Mouse (Mus musculus) frontal cortex, adult (tissue): Measurements from ENCODE around the gene Mcm8.
A peak's percentile ranks its signal among the peaks of the same experiment; 100 is the strongest.

Experiments
- ATAC-seq: cut with Nextera tagmentation; 2 replicates; pipeline ENCODE4 v1.9.2; 2017; ENCODE audit warnings: mild to moderate bottlenecking, moderate library complexity, mixed read lengths; ENCODE audit not compliant: low TSS enrichment

The Mcm8 gene

GRCm38 (mm10) chr2:132815608-132816314 lies at the start of gene Mcm8, which contains the start of gene Trmt6:
Gene Mcm8 (plus strand): TSS chr2:132816141.
Gene Trmt6 (minus strand): TSS chr2:132816055.
- peak; percentile 100 for ATAC-seq

- no peak for ATAC-seq
Measured at GRCm38 (mm10) chr2:132770822-132771221, 45.1 kb upstream of the Mcm8 start.

- ATAC-seq = no peak; the same call in 1 of the 2 replicates
Measured at GRCm38 (mm10) chr2:132780978-132781377, 35.0 kb upstream of the Mcm8 start, which contains the start of gene Chgb. Gene Chgb (plus strand): TSS chr2:132781278.

GRCm38 (mm10) chr2:132781439-132782068 lies 34.4 kb upstream of the Mcm8 start:
- ATAC-seq = peak; percentile 86

- ATAC-seq = no peak
Measured at GRCm38 (mm10) chr2:132784039-132784438, 31.9 kb upstream of the Mcm8 start.

- ATAC-seq = no peak
Measured at GRCm38 (mm10) chr2:132793441-132794203, 22.3 kb upstream of the Mcm8 start.

- ATAC-seq = no peak
Measured at GRCm38 (mm10) chr2:132794204-132794586, 21.7 kb upstream of the Mcm8 start.

GRCm38 (mm10) chr2:132802976-132803375 lies 13.0 kb upstream of the Mcm8 start:
- ATAC-seq = no peak

GRCm38 (mm10) chr2:132841071-132841470 lies 25.1 kb downstream of the Mcm8 start:
- no peak for ATAC-seq

GRCm38 (mm10) chr2:132846407-132847358 lies 30.7 kb downstream of the Mcm8 start, which contains the start of gene Crls1:
Gene Crls1 (plus strand): TSS chr2:132846666.
- ATAC-seq = peak; percentile 85

GRCm38 (mm10) chr2:132847581-132847980 lies 31.6 kb downstream of the Mcm8 start:
- no peak for ATAC-seq

- no peak for ATAC-seq
Measured at GRCm38 (mm10) chr2:132848361-132848760, 32.4 kb downstream of the Mcm8 start.

- ATAC-seq = no peak
Measured at GRCm38 (mm10) chr2:132849141-132849540, 33.2 kb downstream of the Mcm8 start.

GRCm38 (mm10) chr2:132853051-132853450 lies 37.1 kb downstream of the Mcm8 start:
- ATAC-seq = 0 out of 2 replicates have a peak, but pooled peaks have one; percentile 47

GRCm38 (mm10) chr2:132856333-132856732 lies 40.4 kb downstream of the Mcm8 start:
- no peak for ATAC-seq

GRCm38 (mm10) chr2:132860435-132860834 lies 44.5 kb downstream of the Mcm8 start:
- ATAC-seq = peak; percentile 67

GRCm38 (mm10) chr2:132861456-132861855 lies 45.5 kb downstream of the Mcm8 start:
- ATAC-seq = no peak

GRCm38 (mm10) chr2:132863325-132863724 lies 47.4 kb downstream of the Mcm8 start:
- no peak for ATAC-seq

- ATAC-seq = no peak
Measured at GRCm38 (mm10) chr2:132867521-132867920, 51.6 kb downstream of the Mcm8 start.

- no peak for ATAC-seq
Measured at GRCm38 (mm10) chr2:132869682-132870081, 53.7 kb downstream of the Mcm8 start.

- no peak for ATAC-seq
Measured at GRCm38 (mm10) chr2:132870286-132870685, 54.3 kb downstream of the Mcm8 start.
